Mouse (Mus musculus): ENCODE data around the gene Hdac7.

Hdac7 gene

DNA sequence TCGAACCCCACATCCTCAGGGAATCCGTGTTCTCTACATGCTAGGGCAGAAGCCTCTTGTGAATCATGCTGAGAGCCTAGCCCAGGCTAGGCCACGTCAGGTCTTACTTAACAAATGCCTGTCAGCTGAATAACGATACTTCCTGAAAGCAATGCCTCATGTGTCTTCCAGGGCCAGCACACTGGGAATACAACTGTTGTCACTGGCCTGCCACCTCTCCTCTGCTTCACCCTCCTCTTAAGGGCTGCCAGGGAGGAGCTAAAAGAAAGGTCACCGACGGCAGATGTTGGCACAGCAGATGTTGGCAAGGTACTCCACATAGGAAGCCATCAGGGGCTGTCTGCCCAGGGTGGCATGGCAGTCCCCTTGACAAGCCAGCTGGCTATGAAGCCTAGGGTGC lies 20.3 kb downstream of the Hdac7 start:
- in situ Hi-C loops (cut with MboI; ENCODE audit: unreplicated experiment in 2 of 2): no loop called here

DNA sequence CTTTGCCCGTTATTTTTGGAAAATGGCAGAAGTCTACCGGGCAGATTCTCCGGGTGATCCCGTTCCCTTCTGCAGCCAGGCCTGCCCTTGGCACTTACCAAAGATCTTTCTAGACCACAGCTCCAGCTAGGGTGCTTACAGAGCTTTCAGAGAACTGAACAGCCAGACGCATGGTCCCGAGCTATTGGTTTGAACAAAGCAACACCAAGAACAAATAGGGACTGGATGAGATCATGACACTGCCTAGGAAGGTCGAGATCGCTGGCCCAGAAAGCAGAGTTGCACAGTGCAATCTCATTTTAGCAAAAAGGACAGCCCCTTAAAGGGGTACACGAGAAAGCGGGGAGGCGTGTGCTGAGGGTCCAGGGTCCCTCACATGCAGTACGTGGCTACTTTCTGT lies 20.8 kb downstream of the Hdac7 start:
- in situ Hi-C loops (cut with MboI; ENCODE audit: unreplicated experiment in 2 of 2): no loop called here

DNA sequence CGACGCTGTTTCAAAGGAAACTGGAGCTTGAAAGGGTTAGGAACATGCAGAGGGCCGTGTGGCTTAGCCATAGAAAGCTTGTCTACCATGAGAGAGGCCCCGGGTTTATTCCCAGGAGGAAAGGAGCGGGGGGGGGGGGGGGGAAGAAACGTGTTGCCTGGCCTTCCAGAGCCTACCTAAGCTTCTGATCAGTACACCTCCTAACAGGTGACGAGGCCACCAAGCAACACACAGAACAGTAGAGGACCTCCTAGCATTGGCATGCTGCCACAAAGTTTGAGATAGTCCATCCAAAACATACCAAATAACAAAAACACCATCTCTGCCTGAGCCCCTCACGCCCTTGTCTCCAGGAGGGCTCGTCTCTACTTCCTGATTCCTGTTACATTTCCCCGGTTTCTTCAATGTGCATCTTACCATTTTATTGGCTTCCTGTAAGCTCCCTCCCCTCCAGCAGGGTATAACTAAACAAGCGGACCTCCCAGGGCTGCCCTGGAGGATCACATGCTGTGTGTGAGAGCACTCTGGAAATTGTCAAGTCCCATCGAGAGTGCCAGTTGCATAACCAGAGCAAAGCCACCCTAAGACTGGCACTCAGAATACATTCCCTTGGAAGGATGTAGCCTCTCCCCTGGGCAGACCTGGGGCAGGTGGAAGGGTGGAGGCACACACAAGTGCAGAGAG lies 21.6 kb downstream of the Hdac7 start:
- in situ Hi-C loops (cut with MboI; ENCODE audit: unreplicated experiment in 2 of 2): no loop called here

DNA sequence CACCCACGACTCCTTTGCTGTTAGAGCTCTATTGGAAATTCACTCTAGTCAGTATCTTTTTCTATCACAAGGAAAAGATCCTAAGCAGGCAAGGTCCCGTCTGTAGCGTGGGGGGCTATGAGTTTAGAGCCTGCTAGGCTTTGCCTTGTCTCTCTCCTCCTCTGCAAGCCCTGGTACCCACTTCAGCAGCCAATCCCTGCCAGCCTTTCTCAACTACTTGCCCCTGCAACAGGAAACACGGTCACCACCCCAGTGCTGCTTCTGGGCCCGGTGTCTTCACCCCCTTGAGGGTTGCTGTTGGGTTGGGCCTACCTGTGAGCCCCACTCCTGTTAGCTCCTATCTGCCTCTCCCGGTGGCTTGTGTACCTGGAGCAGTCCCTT lies 22.3 kb downstream of the Hdac7 start:
- in situ Hi-C loops (cut with MboI; ENCODE audit: unreplicated experiment in 2 of 2): no loop called here

DNA sequence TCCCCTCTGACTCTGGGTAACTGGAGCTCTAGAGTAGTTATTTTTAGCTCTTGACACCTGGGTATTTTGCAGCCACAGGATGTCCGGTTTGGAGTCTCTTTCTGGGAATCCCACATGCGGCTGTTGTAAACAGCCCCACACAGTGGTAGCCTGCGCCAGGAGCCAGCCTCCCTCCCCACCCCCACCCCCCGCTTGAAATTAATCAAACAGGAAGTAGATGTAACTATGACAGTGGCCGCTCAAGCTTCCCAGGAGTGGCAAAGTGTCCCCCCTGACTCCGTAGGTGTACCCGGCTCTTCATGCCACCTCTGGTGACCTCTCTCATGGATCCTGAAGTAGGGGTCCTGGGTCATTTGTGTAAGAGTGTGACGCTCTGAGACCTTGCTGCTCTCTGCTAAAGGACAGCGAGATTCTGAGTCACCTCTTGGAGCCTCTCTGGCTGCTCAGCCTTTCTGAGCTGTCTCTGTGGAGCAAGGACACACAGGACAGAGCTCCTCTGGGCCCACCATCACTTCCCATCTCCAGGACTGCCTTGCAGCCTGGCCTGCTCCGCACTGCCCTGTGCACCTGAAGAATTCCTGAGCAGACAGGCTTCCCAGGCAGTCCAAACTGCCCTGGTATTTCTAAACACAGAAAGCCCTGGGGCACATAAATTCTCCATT lies 22.9 kb downstream of the Hdac7 start:
- in situ Hi-C loops (cut with MboI; ENCODE audit: unreplicated experiment in 2 of 2): no loop called here

DNA sequence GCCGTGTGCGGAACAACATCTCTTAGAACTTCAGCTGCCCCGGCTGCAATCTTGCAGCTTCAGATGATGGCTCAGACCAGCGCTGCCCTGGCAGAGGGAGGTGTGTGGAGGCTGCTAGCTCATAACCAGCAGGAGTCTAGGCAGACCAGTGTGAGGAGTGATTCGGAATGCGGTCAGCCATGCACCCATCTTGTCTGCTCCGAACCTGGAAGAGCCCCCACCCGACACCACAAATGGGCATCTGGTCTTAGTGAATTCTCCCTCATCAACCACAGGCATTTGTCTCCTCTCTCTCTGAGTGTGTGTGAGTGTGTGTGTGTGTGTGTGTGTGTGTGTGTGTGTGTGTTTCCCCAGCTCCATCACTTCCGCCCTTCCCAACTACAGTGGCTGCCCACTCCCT lies 24.4 kb downstream of the Hdac7 start:
- in situ Hi-C loops (cut with MboI; ENCODE audit: unreplicated experiment in 2 of 2): no loop called here

DNA sequence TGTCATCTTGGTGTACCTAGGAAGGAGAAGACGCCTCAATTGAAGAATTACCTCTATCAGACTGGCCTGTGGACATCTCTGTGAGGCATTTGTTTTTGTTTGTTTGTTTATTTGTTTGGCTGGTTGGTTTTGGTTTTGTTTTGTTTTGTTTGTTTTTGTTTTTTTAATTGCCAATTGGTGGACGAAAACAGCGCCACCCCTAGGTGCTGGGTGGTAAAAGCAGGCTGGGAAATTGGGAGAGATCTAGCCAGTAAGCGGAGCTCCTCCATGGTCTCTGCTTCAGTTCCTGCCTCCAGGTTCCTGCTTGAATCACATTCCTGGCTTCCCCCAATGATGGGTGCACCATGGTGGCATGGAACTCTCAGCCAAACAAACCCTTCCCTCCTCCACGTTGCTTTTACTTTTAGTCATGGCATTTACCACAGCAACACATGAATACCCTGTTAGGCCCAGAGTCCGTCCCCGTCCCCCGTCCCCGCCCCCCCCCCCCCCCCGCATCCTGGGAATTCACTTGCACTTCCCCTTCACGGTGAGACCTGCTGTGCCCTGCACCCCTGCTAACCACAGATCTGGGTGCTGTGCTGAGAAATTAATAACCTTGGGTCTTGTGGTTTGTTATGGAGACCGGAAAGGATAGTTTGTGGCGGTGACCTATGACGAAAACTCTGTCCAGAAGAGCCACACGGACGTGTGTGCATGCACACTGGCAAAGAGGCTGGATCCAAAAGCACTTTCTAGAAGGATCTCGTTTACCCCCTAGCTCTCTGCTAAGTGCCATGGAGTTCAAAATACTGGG lies 27.9 kb downstream of the Hdac7 start:
- in situ Hi-C loops (cut with MboI; ENCODE audit: unreplicated experiment in 2 of 2): no loop called here

DNA sequence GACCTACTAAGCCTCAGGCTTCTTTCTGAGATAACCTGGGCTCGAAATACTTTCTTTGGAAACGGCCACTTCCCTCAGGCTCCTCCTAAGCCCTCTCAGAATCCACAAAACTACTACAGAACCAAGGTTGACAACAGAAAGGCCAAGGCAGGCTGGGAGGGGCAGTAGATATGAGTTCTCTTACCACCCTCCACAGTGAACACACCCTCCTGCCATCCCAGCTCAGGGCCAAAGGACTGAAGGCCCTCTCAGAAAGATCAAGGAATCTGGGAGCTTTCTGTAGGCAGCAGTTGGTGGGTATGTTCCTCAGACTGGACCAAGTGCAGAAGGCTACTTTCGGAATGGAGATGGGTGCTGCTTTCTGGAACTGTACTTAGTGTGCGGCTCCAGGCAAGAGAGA lies 29.0 kb downstream of the Hdac7 start:
- in situ Hi-C loops (cut with MboI; ENCODE audit: unreplicated experiment in 2 of 2): no loop called here

DNA sequence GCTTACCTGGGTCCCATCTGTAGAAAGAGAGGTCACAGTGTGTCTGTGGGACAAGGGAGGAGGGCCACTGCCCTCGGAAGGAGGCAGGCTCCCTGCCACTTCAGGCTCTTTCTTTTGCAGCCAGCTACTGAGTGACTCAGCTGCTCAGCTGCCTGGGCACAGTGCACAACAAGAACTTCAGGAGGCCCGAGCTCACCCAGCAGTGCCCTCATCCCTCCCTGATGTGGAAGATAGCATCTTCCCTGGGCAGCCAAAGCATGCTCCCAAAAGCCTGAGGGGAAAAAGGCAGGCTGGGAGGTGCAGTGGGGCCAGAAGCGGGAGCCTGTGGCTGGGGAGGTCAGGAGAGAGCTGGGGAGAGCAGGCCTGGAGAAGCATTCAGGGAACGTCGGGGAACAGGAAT lies 29.6 kb downstream of the Hdac7 start:
- in situ Hi-C loops (cut with MboI; ENCODE audit: unreplicated experiment in 2 of 2): no loop called here

DNA sequence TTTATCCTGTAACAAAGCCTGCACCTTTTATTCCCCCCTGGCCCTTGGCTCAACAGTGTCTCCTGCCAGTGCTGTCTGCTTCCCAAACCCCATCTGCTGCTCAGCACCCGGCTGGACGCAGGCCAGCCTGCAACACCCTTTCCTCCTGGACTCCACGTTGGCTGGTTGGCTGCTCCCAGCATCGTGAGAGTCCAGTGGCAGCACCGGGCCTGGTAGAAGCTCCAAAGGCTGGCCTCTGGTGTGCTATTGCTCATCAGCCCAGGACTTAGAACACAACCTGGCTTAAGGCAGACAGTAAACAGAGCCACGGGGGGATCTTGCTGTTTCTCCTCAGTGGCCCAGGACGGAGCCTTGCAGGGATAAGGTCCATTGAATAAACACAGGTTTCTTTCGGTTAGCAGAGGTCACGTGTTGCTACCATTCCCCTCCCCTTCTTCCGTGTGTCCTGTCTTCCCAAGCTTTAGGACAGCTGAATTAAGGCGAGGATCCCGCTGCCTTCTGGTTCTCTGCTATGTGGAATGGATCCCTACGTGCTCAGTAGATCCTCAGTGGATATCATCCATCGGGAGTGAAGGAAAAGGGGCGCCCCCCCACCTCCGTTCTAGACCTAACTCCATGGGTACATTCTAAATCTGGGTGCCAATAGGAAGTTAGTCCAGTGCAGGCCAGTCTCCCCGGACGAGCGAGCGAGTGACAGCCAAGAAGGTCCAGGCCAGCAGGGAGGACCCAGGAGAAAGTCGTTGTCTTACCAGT lies 30.7 kb downstream of the Hdac7 start:
- in situ Hi-C loops (cut with MboI; ENCODE audit: unreplicated experiment in 2 of 2): no loop called here

DNA sequence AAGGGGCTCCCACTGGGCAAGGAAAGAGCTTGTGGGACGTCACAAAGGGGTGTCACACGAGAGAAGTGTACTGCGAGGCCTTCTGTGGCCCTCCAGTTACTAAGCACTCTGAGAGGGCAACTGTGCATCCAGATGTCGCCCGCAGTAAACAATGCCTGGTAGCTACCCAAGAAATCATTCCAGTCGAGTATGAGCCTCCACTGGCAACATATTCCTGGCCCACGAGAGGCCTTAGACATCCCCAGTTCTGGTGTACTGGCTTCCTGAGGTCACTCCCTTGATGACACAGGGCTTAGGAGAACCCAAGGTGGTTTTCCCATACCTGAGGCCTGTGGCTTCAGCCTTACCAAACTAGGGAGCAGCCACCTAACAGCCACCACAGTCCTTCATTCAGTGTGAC lies 31.4 kb downstream of the Hdac7 start:
- in situ Hi-C loops (cut with MboI; ENCODE audit: unreplicated experiment in 2 of 2): no loop called here

DNA sequence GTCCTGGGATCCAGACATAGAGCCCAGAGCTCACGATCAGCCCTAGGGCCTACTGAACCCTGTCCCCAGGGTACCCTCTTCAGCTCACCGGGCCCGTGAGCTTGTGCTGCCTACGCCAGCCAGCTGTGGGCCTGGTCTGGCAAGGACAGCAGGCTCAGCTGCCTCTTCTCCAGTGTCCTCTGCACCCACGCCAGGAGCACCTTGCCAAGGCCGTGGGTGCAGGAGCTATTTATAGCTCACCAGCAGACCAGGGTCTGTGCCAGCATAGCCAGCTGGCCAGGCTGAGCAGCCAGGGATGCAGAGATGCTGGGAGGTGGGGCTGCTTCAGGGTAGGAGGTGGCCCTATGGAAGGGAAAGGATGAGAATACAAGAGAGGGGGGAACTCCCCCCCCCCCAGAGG lies 32.2 kb downstream of the Hdac7 start:
- in situ Hi-C loops (cut with MboI; ENCODE audit: unreplicated experiment in 2 of 2): no loop called here

DNA sequence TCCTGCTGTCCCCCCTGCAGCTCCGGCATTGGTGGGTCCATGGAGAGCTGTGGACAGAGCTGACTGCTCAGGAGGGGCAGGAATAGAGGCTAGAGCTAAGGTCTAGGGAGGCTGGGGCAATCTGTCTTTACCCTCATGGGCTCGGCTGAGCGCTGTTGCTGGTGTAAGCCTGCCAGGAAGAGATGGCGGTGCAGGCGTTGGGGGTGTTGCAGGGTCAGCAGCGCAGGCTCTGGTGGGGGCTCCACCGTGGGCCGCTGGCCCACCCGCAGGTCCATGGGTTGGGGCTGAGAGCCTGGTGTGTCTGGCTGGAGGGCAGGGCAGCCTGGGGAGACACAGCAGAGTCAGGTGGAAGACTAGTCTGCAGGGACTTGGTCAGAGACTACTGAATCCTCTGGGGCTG lies 33.0 kb downstream of the Hdac7 start:
- in situ Hi-C loops (cut with MboI; ENCODE audit: unreplicated experiment in 2 of 2): no loop called here

DNA sequence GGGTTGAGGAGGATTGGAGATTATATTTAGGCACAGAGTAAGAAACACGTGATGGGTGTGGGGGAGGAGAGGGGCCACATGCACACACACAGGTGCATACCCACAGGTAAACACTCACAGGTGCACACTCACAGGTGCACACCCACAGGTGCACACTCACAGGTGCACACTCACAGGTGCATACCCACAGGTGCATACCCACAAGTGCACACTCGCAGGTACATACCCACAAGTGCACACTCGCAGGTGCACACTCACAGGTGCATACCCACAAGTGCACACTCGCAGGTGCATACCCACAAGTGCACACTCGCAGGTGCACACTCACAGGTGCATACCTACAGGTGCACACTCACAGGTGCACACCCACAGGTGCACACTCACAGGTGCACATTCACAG lies 33.9 kb downstream of the Hdac7 start:
- in situ Hi-C loops (cut with MboI; ENCODE audit: unreplicated experiment in 2 of 2): no loop called here

DNA sequence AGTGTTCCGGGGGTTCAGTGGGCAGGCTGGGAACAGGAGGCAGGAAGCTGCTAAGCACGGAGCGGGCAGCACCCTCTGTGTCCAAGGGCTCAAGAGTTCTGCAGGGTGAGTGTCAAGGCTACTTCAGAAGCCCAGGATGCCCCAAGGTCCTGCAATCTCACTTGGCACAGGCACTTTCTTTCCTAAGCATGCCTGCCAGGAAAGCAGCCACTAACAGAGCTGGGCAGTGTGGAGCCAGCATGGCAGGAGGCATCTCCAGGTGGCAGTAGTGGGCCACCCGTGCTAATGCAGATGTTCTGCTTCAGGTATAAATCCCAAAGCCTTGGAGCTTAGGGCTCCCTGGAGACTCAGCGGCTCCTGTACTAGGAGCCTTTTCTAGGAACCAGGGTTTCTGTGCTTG lies 34.4 kb downstream of the Hdac7 start:
- in situ Hi-C loops (cut with MboI; ENCODE audit: unreplicated experiment in 2 of 2): no loop called here

DNA sequence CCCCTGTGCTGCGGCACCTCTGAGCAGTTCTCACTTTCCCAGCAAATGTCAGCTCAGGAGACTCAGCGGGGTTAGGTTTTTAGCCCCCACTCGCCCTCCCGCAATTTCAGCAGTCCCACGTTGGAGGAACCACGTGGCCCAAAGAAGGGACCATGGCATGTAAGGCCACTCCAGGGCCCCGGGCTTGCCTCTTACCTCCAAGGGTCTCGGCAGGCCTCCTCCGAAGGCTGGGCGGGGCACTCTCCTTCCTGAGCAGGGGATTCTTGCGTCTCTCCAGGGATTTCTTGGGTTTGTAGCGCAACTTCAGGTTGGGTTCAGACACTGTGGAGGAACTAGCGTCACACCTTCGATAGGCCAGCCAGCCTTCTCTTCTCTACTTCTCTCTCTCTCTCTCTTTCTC lies 35.1 kb downstream of the Hdac7 start:
- in situ Hi-C loops (cut with MboI; ENCODE audit: unreplicated experiment in 2 of 2): no loop called here

DNA sequence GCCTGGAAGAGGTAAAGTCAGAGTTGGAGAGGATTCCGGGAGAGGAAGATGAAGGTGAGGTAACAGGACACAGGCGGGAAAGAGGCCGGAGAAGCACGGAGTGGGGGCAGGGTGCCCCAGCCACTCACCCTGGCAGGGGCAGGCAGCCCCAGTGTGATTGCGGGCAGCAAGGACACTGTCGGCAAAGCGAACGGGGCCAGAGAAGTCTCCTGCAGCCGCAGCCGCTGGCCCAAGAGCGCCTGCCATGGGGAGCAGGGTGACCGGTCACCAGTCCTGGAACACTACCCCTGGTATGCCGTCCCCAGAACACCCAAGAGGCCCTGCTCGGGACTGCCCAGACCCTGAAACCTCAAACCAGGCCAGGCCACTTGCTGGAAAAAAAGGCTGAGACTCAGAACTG lies 35.8 kb downstream of the Hdac7 start:
- in situ Hi-C loops (cut with MboI; ENCODE audit: unreplicated experiment in 2 of 2): no loop called here

DNA sequence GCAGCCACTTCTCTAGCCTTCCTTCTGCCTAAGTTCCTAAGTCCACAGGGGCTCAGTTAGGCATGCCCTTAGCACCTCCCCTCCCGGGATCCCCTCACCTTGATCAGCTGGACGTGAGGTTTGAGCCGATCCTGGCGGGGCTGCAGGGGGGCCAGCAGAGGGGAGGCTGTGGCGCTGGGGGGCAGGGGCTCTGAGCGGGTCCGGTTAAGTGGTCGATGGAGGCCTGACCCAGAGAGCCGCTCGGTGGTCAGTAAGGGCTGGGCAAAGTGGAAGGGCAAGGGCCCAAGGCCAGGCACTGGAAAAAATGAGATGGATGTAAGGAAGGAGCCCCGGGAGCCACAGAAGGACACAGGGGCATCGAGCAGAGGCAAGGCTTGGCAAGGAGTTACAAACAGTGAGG lies 36.4 kb downstream of the Hdac7 start:
- in situ Hi-C loops (cut with MboI; ENCODE audit: unreplicated experiment in 2 of 2): no loop called here

DNA sequence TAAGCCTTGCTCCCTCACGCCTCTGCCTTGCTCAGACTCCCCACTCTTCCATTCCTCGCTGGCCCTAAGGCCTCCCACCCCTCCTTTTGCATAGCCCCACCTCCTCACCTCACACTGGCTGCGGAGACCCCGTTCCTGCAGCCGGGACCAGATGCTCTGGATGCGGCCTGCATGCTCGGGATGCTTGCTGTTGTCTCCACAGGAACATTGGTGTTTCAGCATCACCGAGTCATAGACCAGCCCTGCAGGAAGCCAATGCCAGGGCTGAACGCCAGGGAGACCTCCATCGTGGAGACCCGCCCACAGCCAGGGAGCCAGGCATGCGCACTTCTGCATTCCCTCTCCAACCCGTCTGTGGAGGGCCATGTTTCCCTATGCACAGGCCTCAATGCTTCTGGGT lies 41.7 kb downstream of the Hdac7 start:
- in situ Hi-C loops (cut with MboI; ENCODE audit: unreplicated experiment in 2 of 2): no loop called here

DNA sequence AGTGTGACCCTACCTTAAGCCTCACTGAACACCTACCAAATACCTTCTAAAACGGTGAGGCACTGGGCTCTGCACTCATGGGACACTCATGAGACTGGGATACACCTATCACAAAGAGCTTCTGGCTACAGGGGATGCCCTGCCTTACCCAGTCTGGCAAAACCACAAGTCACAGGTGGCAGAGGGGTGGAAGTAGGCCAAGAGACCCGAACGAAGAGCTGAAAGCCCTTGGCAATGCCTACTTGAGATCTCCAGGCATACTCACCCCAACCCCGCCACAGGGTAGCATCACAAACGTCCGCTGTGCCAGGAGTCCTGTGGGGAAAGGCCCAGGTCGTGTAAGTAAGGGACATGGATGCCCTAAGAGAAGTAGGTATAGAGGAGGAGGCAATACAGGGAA lies 42.5 kb downstream of the Hdac7 start:
- in situ Hi-C loops (cut with MboI; ENCODE audit: unreplicated experiment in 2 of 2): no loop called here

DNA sequence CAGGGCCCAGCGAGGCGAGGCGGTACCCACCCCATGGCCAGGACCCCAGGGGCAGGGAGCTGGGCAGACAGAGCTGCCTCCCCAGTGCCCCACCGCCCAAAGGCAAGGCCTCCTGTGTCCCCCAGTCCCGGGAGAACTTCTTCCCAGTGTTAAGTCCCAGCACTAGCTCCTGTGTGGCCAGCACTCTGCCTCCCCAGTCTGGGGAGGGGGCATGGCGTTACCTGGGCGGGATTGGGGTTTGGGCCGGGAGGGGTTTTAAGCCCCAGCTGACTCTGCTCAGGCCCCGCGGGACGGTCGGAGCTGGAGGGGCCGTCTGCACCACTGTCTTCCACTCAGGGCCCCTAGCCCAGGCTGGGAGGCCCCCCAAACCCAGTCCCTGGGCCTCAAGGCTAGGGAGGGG lies 43.4 kb downstream of the Hdac7 start:
- in situ Hi-C loops (cut with MboI; ENCODE audit: unreplicated experiment in 2 of 2): no loop called here
